Mouse (Mus musculus) CD8-positive naive resting alpha-beta T cell, adult 57 days (primary cell): ENCODE data around the gene Mecr. TPM values are rescaled to one million over a fixed set of nuclear protein-coding genes. Genes with fewer than 3 reads are reported as not detected.

Source experiments
- total RNA-seq: library from RNA; stranded (reverse); gene quantifications from one replicate; pipeline ENCODE4 v1.2.4, GENCODE M21; 2023

Gene Mecr
- total RNA-seq: 28.8 TPM

GRCm38 (mm10) chr4:131843290-131843743 is at the start of gene Mecr:
Gene Mecr (plus strand): TSS chr4:131843470.

GRCm38 (mm10) chr4:131837872-131838524 is 5.3 kb upstream of the Mecr start, which contains the start of gene Ptpru:
Gene Ptpru (minus strand): TSS chr4:131838288.

GRCm38 (mm10) chr4:131873293-131874168 is 30.3 kb downstream of the Mecr start, which contains the start of gene Srsf4:
Gene Srsf4 (plus strand): TSS chr4:131873617.

Other genes with a start within 250 kb of the Mecr start
- not detected for gene Ptpru, start 5.2 kb upstream of the Mecr start, total RNA-seq
- gene Srsf4, start 30.1 kb downstream of the Mecr start, total RNA-seq: 95.1 TPM
- not detected for gene Tmem200b, start 78.3 kb downstream of the Mecr start, total RNA-seq
- gene Gm10300, start 231.2 kb downstream of the Mecr start, total RNA-seq: 0.64 TPM
- 128 TPM for gene Epb41, start 231.9 kb downstream of the Mecr start, total RNA-seq